Mouse (Mus musculus) liver, embryonic 12.5 days (tissue): Measurements from ENCODE around the gene Gm10309. TPM values are rescaled to one million over a fixed set of nuclear protein-coding genes. Genes with fewer than 3 reads are reported as not detected.

Experiments used
- polyA plus RNA-seq: library from polyadenylated mRNA; unstranded; fragments of >200 nt; fragmentation: Nextera tagmentation; extraction: Ambion mirVana; gene quantifications from 2 replicates; pipeline ENCODE4 v1.2.1, GENCODE M21; 2016

Gm10309 gene
- polyA plus RNA-seq, 1 experiment from 2014 or later: 0.07 TPM

Other genes starting within 250 kb of the Gm10309 start
- gene Epas1, start 248.5 kb upstream of the Gm10309 start, polyA plus RNA-seq: 1.3 and 1.9 TPM in 2 replicates